Mouse (Mus musculus) v-Abl transformed pro-B cells (cell line): ENCODE data around the gene Nrxn1.

Experiments used
- in situ Hi-C, 2 experiments: fragments of 400-800 bp; cut with MboI; formaldehyde crosslinking; loops; one replicate each; pipeline ENCODE4 v1.15.1; 2025; ENCODE audit not compliant: unreplicated experiment in 2 of 2

Nrxn1 gene

GRCm38 (mm10) chr17:90815306-90815705 is 277.6 kb downstream of the Nrxn1 start:
- in situ Hi-C loops: loop anchor here in 1 of 2 experiments (25.0 kb wide), 1 partner anchor 522 kb away; no protein-coding TSS in a partner anchor

DNA sequence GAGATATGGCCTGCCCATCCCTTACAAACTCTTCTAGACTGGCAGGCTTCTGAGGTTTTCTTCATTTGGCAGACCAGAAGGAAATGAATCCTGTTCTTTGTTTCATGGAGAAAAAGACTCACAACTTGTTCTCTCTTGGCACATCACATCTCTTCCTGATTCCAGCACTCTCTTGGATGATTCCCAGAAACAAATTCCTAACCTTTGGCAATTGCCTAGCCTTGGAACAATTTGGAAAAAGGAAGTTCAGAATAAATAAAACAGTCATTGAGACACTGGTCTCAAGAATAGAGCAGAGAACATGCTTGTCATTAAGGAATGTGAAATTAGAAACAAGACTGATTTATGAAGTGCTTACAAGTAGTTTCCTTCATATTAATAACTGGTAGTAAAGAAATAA is 279.1 kb downstream of the Nrxn1 start:
- in situ Hi-C loops: loop anchor here in 1 of 2 experiments (25.0 kb wide), 1 partner anchor 524 kb away; no protein-coding TSS in a partner anchor

GRCm38 (mm10) chr17:90812485-90812884 is 280.4 kb downstream of the Nrxn1 start:
- in situ Hi-C loops: loop anchor here in 1 of 2 experiments (25.0 kb wide), 1 partner anchor 525 kb away; no protein-coding TSS in a partner anchor

GRCm38 (mm10) chr17:90809197-90810163 is 283.4 kb downstream of the Nrxn1 start:
- in situ Hi-C loops: loop anchor here in 1 of 2 experiments (25.0 kb wide), 1 partner anchor 528 kb away; no protein-coding TSS in a partner anchor

DNA sequence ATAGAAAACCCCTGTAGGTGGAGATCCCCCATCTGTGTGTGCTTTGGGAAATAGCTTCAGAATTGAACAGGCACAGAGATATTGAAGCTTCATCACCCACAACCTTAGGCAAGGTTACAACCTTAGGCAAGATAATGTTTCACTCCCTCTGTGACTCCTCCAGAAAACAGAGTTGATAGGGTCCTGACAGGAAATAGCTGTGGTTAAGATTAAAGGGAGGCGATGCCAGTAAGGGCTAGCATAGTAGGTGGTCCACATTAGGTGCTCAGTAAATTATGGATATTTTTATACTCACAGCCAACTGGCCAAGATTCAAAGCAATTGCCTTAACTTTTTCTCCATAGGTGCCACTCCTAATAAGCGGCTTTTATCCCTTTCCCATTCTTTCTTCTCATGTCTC is 284.6 kb downstream of the Nrxn1 start:
- in situ Hi-C loops: loop anchor here in 1 of 2 experiments (25.0 kb wide), 1 partner anchor 529 kb away; no protein-coding TSS in a partner anchor

- in situ Hi-C loops: loop anchor here in 1 of 2 experiments (25.0 kb wide), 1 partner anchor 530 kb away; no protein-coding TSS in a partner anchor
These were observed 285.7 kb downstream of the Nrxn1 start for GRCm38 (mm10) chr17:90807199-90807598.

DNA sequence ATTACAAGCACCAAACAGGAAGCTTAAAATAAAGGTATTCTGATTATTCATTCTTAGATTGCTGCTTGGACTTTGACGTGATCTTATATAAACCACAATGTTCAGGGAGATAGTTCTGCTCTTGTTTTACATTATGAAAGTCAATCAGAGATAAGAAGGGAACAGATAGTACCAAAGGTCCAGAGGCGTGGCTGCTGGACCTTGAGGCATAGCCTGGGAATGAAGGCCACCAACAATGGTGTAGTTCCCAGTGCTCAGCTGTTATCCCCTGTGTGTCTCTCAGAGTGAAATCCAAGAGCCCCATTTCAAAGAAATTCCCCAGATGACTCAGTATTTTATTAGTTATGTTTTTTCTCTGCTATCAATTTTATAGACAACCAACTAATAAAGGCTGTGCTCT is 294.2 kb downstream of the Nrxn1 start:
- in situ Hi-C loops: no loop called here

DNA sequence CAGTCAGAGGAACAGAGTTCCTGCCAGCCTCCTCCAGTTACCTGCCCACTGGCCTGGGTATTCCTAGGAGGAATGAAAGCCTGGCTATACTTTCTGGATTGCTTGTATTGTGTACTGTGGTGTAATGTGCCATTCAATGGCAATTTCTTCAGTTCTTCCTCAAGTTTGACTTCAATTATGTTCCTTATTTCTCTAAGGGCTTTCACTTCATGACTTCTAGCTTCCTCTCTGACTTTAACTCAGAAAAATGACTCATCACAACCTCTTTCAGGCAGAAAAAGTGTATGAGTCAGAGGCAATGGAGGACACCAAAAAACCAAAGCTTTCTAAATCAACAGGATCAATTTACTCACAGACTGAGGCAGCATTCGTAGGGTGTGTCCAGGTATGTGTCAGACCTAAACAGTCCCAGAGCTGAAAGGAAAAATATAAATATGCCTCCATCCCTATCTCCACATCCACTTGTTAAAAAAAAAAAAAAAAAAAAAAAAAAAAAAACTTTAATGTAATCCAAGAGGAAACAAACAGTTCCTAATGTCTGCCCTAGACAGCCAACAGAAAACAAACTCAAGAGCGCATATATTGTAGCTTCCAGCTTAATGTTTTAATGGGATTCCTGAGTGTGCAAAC is 295.1 kb downstream of the Nrxn1 start:
- in situ Hi-C loops: no loop called here

GRCm38 (mm10) chr17:90796974-90797373 is 295.9 kb downstream of the Nrxn1 start:
- in situ Hi-C loops: no loop called here

DNA sequence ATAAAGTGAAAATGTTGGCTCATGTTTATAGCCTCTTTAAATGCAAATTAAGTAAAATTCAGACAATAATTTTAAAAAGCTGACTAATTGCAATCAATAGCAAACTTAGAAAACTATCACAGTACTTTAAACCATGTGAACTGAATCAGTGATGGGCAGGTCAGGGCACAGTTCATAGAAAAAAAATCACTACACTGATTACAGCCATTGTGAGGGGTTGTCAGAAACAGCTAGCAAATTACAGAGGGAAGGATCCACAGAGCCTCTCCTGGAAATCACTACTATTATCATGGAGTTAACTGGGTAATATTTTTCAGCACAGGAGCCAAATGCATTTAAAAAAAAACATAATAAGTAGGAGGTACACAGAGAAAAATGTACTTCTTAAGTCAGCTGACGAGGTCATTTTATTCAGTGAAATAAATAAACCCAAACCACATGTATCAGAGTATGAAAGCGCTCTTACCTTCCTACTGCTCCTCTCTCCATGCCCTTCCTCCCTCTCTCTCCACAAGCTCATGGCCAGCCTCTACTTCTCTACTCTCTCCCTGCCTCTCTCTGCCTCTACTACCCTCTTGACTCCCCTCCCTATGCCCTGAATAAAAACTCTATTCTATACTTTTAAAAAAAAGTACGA is 304.3 kb downstream of the Nrxn1 start:
- in situ Hi-C loops: no loop called here

- in situ Hi-C loops: no loop called here
These were observed 304.8 kb downstream of the Nrxn1 start for GRCm38 (mm10) chr17:90788040-90788439.

GRCm38 (mm10) chr17:90787121-90787788 is 305.6 kb downstream of the Nrxn1 start:
- in situ Hi-C loops: no loop called here

- in situ Hi-C loops: no loop called here
These were observed 312.4 kb downstream of the Nrxn1 start for GRCm38 (mm10) chr17:90780481-90780880.

DNA sequence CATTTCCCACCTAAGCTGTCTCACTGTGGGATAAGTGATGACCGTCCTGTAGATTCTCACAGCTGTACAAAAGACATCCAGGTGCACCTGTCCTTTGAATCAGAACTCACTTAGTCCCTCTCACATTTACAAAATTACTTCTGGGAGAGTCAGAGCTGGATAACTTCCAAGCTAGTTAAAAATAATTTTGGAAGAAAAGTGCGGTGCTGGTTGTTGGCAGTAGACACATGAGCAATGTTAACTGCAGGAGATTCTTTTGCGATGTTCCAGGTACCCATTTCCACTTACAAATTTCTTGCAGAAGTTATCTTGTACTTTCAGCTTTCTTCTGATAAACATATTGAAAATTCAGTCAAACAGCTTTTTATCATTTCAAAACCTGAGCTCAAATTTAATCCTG is 317.5 kb downstream of the Nrxn1 start:
- in situ Hi-C loops: no loop called here

- in situ Hi-C loops: no loop called here
These were observed 319.6 kb downstream of the Nrxn1 start for GRCm38 (mm10) chr17:90773233-90773632.

- in situ Hi-C loops: no loop called here
These were observed 324.7 kb downstream of the Nrxn1 start for GRCm38 (mm10) chr17:90768216-90768615.

GRCm38 (mm10) chr17:90727124-90727523 is 365.7 kb downstream of the Nrxn1 start:
- in situ Hi-C loops: no loop called here

DNA sequence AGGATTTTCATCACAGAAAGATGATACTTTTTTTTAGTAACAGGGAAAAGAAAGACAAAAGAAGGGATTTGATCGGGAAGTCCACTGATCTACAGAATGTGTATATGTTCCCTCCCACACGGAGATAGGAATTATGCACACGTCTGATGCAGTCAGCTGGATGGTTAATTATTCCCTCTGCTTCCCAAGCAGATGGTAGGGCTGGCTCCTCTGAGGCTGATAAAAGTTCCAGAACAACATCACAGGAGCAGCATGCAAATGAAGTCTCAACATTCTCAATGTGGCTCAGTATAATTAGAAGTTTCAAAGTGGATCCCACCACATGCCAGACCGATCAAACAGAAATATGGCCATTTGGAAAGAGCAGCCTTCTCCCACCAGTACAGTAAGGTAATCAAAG is 388.1 kb downstream of the Nrxn1 start:
- in situ Hi-C loops: no loop called here

- in situ Hi-C loops: no loop called here
These were observed 390.2 kb downstream of the Nrxn1 start for GRCm38 (mm10) chr17:90702626-90703025.

GRCm38 (mm10) chr17:90696071-90696800 is 396.6 kb downstream of the Nrxn1 start:
- in situ Hi-C loops: no loop called here
